Mouse (Mus musculus): ENCODE measurements around the gene Nprl3.

The Nprl3 gene

DNA sequence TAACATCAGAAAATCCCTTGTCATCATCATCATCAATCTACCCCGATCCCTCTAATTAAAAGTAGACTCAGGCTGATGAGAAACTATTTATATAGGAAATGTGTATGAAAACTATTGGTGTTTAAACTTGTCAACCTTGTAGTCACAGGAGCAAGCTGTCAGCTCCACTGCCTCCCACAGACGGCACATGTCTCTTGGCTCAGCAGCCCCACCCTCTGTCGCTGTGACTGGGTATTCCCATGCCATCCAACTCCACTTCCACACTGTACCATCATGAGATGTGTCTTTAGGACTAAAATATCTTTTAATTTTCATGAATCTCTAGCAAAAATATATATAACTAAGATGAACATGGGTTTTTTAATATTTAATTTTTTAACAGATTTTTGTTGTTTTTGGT is 19.2 kb downstream of the Nprl3 start:
- no peak for DNase-seq (ENCODE audit: low read depth in 1 of 2, low spot score in 2 of 2)

DNA sequence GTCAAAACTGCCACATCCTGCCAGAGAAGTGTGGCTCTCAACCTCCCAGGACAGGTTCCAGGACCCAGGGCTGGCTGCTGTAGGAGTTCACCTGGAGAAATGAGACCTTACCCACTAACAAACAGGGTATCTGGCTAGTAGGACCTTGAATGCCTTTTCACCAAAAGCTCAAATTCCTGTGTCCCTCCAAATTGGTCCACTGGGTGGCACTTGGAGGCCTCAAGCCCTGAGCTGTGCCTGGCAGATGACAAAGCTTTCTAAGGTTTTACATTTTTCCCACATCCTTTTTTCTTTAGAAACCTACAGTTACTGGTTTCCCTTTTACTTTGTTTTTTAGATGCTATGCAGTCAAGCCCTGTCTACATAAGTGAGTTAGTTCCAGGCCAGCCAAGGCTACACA is 20.4 kb downstream of the Nprl3 start:
- no peak for DNase-seq (ENCODE audit: low read depth in 1 of 2, low spot score in 2 of 2)

DNA sequence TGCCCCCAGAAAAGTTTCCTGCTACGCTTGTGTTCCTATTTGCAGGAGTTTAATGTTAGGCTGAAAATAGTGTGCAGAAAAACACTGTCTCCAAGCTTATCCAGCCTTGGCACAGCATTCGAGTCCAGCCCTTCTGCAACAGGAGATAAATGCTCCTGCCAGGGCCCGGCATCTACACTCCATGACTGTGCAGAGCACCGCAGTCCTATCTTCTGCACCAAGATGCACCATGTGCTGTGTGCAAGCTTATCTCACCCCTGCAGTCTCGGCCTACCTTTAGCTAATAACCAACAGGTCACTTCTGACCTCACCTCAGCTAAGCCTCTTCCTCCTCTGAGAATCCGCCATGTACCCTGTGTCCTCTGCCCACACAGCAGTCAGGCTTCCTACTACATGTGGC is 21.9 kb downstream of the Nprl3 start:
- DNase-seq (ENCODE audit: low read depth in 1 of 2, low spot score in 2 of 2) = no peak

DNA sequence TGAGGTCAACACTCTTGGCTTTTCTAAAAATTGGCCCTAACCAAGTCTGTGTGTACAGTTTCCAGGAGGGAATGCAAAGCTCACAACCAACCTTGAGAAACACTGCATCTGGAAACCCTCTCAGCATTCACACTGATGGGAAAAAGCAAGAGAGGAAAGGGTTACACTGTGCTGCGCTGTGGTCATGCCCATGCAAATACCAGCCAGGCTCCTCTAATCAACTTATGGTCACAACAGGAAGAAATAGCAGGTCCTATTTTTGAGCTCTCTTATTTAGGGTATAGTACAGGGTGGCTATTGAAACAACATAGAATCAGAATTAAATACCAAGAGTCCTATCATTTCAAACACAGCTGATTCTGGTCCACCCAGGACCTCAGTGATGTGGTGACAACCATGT is 22.9 kb downstream of the Nprl3 start:
- no peak for DNase-seq (ENCODE audit: low read depth in 1 of 2, low spot score in 2 of 2)

DNA sequence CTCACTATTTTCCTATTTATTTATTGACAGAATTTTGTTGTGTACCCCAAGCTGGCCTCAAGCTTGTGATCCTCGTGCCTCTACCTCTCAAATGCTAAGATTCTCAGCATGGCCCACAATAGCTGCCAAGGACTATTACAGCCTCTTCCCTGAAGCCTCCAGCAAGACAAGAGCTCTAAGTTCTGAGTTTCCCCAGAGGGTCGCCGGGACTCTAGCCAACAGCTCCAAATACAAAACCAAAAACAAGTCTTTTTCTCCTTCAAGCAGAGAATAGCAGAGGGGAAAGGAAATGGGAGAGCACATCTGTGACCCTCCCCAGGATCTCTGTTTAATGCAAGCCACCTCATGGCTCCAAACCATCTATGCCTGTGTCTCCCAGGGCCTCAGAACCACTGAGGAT is 23.4 kb downstream of the Nprl3 start:
- DNase-seq (ENCODE audit: low read depth in 1 of 2, low spot score in 2 of 2) = no peak

DNA sequence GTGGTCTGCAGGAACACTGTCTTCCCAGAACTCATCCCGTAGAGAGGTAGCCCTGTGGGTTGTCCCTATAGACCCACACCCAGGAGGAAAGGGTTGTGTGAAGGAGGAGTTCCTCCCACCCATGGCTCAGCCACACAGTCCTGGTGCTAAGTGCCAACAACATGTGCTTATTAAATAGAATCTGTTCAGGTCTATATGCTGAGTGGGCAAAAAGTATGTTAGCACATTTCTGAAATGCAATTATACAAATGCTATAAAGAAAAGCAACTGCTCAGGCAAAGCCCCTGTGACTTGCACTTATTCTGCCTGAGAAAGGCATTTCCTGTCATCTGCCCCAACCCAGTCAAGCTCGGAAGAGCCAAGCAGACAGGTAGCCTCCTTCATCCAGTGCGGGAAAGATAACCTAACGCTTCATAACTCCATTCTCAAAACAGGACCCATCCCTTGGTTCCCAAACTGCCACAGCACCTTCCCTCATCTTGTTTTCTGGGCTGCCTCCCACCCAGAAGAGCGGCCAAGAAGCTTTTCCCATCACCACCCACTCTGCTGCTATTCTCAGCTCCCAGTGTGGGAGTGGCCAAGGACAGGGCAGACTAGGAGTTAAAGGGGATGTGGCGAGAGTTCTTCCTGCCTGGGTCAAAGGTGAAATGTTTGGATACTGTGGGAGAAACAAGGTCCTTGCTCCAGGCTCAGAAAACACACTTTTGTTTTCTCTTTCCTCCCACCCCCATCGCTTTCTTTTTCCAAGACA is 24.1 kb downstream of the Nprl3 start:
- DNase-seq (ENCODE audit: low read depth in 1 of 2, low spot score in 2 of 2) = no peak

DNA sequence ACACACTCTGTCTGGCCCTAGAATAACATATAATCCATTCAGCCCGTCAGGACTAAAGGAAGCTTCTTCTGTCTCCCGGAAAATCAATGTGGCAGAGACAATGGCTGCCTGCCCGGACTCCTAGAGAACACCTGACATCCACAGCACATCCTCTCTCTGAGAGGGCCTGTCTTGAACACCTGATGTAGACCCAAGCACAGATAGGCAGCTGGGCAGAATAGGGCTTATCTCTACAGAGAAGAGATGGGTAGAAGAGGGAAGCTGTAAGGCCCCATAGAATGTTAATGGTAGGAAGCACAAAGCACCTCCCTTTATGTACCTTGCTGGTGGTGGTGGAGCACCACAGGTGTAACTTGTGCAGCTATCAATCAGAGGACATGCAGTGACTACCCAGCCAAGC is 25.3 kb downstream of the Nprl3 start:
- DNase-seq (ENCODE audit: low read depth in 1 of 2, low spot score in 2 of 2) = no peak

DNA sequence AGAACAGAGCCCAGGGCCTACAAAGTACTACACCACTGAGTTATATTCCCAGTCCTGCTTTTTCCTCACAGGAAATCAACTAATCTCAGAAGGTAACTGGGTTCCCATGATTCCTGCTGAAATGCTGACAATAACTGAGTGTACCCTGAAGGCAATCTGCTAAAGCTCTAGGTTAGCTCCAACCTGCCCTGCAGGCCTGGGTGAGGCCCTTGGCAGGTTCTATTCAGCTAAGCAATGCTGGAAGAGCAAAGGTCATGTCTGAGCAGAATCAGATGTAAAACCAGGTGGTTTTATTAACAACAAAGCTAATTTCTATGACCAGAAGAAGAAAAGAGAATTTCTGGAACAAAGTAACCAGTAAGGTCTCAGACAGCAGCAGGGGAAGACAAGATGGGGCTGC is 26.1 kb downstream of the Nprl3 start:
- DNase-seq (ENCODE audit: low read depth in 1 of 2, low spot score in 2 of 2) = no peak

DNA sequence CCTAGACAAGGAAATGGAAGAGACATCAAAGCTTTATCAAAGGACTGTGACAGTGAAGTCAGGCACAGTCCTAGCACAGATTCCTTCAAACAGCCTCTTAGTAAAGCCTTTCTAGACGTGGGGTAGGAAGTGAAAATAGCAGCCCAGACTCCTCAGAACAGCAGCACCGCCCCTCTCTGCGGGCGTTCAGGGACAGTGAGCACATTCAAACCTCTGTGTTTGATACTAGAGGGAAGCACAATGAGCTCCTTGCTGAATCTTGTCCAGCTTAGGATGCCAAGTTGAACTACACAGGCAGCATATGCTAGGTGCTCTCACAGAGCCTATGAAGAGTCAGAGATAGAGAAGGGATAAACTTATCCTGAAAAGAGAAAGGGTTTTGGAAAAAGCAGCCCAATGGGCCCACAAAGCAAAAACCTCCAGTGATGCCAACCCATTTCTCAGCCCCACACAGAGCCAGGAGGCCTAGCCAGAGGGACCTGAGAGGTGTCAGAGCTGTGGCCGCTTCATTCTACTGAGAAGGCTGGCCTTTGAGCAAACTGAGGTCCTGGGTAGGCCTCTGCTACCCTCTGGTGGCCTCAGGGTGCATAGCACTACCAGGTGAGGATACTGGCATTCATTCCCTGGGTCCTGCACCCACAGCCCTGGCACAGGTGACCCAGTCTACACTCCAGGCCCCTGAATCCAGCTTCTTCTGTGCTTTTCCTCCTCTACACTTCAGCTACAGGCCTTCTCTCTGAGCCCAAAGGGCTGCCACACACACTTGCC is 29.2 kb downstream of the Nprl3 start:
- peak in 1 of 2 experiments; percentile 62 for DNase-seq (ENCODE audit: low read depth in 1 of 2, low spot score in 2 of 2)

DNA sequence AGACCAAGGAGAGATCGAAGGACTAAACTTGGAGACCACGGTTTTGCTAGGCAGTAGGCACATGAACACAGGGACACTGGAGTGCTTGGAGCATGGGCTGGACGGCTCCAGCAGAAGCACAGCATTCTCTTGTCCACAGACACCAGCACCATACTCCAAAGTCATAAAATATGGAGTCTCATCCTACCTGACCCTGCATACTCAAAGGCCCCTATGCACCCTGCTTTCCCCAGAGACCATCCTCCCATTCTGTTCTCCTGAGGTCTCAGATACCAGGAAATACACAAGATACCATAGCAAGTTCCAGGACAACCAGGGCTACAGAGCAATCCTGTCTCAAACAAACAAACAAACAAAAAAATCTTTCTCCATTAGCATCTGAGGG is 30.1 kb downstream of the Nprl3 start:
- DNase-seq (ENCODE audit: low read depth in 1 of 2, low spot score in 2 of 2) = no peak

DNA sequence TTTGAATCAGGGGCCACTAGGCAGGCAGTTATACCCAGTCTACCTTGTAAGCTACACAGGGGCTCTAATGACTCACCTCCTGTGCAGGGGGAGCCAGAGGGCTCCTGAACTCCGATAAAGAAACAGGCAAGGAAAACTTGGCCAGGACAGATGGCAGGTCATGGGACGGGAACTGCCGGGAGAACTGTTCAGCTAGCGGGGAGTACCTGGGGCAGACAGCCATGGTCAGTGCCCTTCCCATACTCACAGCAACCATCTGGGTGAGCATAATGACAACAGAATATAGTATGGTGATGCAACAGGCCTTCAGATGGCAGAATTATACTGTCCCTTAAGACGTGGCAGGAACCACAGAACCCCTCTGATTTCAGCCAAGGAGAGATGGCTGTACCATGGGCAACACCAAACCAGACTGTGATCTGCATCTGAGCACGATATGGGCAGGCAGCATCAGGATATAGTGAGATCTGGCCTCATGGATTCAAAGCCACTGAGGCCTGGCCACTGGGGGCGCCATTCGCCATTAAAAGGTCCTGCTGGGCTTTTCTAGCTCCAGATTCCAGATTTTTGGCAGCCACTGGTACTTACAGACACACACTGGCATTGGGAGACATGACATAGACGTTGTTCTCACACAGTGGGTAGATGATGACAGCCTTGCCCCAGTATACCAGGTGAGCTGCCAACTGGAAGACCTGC is 30.6 kb downstream of the Nprl3 start:
- no peak for DNase-seq (ENCODE audit: low read depth in 1 of 2, low spot score in 2 of 2)

DNA sequence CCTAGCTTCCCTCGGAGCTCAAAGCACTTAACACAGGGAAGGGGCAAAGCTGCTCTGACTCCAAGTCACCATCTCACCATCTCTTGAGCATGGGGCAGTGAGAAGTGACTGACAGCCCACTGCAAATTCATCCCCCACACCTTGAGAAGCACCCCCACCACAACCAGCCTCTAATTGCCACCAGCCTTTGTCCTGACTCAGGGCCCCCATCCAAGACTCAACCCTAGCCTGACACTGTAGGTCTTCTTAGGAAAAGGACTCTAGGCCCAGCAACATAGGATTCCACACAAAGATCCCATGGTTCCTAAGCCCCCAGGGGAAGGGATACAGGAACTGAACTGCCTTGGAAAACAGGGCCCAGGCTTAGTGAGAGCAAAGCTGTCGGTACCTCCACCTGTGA is 31.4 kb downstream of the Nprl3 start:
- DNase-seq (ENCODE audit: low read depth in 1 of 2, low spot score in 2 of 2) = no peak

DNA sequence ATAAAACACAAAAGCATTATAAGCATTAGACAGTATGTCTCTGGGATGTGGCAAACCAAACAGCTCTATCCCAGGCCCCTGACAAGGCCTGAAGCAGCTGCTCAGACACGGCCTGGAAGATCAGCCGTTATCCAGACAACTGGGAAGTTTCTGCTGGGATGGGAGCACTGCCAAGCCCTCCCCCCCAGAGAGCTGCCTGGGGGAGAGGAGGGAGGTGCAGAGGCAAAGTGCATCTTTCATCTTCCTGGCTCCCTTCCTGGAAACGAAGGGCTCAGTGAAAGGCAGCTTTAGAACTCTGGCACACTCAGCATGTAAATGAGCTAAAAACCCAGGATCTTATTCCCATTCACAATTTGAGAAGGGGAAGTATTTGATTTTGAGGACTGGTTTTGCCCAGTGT is 31.9 kb downstream of the Nprl3 start:
- DNase-seq (ENCODE audit: low read depth in 1 of 2, low spot score in 2 of 2) = no peak

DNA sequence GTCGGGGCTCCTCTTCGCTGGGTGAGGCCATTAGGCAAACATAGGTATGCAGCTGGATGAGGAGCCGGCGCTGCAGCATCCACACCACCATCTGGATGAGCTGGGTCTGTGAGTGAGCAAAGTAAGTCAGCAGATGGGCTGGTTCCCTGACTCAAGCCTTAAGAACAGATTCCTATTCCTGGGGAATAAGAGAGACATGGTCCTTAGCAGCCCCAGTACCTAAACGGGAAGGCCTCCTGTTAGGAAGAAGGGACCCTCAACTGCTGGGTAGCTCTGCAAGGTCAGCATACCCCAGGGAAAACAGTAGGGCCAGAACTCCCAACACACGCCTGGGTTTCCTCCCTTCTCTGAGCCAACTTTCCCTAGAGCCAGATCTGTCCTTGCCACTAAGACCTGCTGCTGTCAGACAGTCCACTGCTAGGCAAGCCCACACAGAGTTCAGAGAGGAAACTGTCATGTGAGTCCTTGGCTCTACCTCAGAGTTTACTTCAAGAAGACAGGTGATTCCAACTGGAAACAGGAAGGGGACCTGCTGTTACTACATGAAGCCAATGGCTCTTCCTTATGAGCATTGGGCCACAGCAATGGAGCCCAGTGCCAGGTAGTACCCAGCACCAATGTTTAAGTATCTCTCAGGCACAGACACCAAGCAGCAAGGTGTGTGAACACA is 32.6 kb downstream of the Nprl3 start:
- DNase-seq (ENCODE audit: low read depth in 1 of 2, low spot score in 2 of 2) = no peak

DNA sequence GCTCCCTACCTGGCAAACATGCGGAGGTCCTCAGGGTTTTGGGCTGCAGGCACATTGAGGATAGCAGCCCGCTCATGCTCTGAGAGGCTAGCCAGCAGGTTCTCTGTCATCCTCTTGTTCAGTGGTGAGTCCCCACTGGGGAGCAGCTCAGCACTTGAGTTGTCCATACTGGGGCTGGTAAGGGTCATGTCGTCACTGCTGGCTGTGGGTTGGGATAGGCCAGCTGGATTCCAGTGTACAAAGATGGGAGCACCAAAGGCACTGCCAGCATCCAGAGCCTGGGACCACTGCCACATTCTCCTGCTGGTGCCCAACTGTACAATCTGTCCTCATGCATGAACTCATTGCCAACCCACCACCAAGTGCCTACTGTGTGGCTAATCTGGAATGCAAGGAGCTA is 33.6 kb downstream of the Nprl3 start:
- DNase-seq (ENCODE audit: low read depth in 1 of 2, low spot score in 2 of 2) = no peak

DNA sequence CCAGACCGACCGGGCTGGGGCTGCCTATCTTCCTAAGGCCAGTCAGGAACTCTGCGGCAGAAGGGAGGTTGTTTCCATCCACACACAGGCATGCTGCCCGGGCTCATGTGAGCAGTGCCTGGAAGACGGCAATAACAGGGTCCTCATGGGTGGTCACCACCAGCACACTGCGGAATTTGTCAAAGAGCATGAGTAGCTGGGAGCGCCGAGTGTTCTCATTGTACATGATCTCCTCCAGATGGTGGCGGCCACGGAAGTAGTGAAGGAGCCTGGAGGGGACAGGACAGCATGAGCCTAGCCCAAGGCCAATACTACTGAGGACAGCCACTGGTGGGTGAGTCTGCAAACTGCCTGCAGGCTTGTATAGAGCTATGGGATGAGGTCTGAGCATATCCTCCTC is 34.7 kb downstream of the Nprl3 start:
- DNase-seq (ENCODE audit: low read depth in 1 of 2, low spot score in 2 of 2) = no peak

DNA sequence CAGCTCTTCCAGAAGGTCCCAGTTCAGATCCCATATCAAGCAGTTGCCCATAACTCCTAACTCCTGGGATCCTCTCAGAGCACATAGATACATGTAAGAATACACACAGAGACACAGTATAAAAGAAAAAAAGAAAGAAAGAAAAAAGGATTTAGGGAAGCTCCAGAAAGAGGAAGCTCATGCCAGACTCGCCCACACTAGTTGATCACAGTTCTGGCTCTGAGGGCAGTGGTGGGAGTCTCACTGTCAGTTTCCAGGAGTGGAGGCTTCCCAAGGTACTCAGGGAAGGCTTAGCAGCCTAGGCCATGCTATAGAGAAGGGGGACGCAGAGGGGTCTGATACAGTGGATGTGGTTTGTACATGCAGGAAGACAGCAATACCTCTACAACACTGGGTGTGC is 36.4 kb downstream of the Nprl3 start:
- no peak for DNase-seq (ENCODE audit: low read depth in 1 of 2, low spot score in 2 of 2)

DNA sequence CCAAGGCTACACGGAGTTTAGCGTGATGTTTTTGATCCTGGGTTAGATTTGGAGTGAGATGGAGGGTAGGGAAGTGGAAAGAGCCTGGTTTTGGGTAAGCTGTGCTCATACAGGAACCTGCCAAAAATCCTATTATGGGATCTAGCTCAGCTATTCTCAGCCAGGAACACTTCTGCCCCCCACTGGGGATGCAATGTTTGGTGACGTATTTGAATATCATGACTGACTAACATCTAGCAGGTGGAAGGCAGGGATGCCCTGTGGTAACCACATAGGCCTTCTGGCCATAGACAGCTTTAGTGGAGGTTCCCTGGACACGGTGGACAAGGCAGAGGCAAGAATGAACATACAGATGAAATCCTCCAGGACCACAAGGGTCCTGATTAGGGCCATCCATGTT is 37.3 kb downstream of the Nprl3 start:
- no peak for DNase-seq (ENCODE audit: low read depth in 1 of 2, low spot score in 2 of 2)

DNA sequence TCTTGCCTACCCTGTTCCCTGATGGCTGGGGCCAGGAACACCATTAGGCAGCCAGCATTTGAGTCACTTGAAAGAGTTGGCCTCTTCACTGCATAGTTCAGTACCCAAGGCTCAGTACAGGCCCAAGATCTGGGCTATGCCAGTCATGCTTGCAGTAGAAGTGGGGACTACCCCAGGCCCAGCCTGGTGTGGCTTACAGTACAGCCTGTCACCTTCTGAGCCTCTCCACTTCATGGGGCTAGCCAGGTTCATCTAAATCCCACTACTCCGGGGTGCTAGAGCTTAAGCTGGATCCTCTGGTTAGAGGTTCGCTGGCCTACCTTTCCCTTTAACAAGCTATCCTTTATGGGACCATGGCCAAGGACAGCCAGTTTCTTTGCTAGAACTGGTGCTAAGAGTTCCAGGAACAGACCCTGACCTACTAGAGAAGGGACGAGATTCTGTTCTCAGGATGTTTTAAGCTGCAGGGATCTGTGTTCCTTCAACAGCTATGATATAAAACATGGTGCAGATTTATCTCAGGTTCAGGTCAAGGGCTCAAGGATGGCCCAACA is 39.1 kb downstream of the Nprl3 start:
- no peak for DNase-seq (ENCODE audit: low read depth in 1 of 2, low spot score in 2 of 2)

DNA sequence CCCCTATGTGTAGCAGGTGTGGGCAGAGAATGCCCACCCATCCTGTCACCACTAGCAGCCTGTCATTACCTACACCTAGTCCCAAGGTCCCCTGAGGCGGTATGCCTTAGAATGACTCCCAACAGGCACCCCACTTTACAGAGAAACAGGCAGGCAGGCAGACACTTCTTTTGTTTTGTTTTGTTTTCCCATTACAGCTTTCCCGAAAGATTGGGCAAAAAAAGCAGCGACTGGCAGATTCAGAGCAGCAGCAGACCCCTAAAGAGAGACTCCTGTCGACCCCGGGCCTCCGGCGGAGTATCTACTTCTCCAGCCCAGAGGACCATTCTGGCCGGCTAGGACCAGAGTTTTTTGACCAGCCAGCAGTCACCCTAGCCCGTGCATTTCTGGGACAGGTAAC is 40.0 kb downstream of the Nprl3 start:
- DNase-seq (ENCODE audit: low read depth in 1 of 2, low spot score in 2 of 2) = no peak

DNA sequence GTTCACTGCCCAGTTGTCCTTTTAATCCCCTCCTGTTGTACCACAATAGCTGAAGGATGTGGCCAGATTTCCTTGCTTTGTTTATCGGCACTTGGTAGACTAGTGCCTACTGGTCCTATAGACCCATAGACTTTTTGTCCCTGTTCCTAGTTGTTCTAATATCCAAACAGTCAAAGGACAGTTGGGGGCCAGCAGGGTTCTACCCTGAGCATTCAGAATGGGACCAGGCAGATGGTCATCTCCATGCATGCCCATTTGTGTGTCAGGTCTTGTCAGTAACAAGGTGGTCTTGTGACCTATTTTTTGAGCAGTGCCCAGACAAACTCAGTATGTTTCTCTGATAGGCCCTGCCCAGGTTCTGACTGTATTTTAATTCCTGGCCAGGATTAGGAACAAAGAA is 40.5 kb downstream of the Nprl3 start:
- no peak for DNase-seq (ENCODE audit: low read depth in 1 of 2, low spot score in 2 of 2)
